Mouse (Mus musculus) B cell, adult 2 months (primary cell): ENCODE data around the gene Stmnd1.
"Not testable (repeated sequence)": the region's sequence is repeated elsewhere in the genome, so short reads cannot be mapped to it uniquely, and the experiment has no call there.

Experiments used
- DNase-seq, 2 experiments: peaks; one replicate each; pipeline ENCODE4 v3.0.0; 2022

The Stmnd1 gene

DNA sequence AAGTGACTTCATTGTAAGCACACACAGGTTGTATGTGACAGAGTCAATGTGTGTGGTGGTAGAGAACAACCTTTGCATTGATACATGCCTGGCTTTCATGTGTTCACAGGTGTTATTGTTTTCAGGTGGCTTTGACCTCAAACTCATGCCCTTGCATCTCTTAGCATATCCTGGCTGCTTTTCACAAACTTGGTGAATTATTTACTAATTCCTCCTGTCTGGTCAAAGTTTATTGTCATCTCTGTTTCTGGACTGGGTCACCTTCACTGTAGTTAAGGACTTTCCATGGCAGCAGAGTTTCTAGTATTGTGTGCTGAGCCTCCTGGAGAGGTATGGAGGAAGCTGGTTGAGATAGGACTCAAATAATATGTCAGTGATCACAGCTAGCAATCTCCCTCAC lies 20.8 kb downstream of the Stmnd1 start:
- no peak for DNase-seq

GRCm38 (mm10) chr13:46297701-46298100 lies 24.2 kb downstream of the Stmnd1 start:
- DNase-seq, result no peak

DNA sequence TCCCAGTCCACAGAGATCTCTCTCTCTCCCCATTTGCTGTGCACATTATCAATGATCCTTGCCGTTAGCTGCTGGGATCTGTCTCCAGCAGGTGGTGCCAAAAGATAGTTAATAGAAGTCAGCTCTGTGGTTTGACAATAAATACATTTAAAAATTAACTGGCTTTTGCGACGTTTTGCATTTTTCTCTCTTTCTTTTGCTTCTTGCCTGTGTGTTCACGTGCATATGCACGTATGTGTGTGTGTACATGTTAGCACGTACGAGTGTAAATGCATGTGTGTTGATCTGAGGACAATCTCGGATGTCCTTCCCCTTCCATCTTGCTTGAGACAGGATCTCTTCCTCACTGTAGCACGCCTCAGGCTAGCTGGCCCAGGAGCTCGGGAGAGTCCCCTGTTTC lies 37.3 kb downstream of the Stmnd1 start:
- peak; percentile 71 to 75 for DNase-seq

- no peak for DNase-seq
Observed at GRCm38 (mm10) chr13:46313176-46313575, 39.7 kb downstream of the Stmnd1 start.

DNA sequence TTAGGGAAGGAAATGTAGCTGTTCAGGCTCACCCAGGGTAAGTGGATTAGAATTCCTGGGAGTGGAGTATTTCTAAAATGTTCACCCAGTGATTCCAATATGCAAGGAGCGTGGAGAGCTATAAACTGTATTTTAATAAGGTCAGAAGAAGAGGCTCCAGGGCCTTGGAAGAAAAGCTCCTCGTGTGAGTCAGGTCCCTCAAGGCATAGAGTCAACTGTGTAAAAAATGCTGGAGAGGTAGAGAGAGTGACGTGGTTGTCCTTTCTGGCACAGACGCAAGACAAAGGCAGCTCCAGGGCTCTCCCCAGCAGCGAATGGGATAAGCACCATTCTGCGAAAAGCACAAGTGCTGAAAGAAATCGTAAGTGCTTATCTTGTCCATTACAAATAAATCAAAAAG lies 41.6 kb downstream of the Stmnd1 start:
- DNase-seq, result no peak

GRCm38 (mm10) chr13:46326351-46326985 lies 52.9 kb downstream of the Stmnd1 start:
- DNase-seq, result no peak

- no peak for DNase-seq
Observed at GRCm38 (mm10) chr13:46335020-46335419, 61.5 kb downstream of the Stmnd1 start.

DNA sequence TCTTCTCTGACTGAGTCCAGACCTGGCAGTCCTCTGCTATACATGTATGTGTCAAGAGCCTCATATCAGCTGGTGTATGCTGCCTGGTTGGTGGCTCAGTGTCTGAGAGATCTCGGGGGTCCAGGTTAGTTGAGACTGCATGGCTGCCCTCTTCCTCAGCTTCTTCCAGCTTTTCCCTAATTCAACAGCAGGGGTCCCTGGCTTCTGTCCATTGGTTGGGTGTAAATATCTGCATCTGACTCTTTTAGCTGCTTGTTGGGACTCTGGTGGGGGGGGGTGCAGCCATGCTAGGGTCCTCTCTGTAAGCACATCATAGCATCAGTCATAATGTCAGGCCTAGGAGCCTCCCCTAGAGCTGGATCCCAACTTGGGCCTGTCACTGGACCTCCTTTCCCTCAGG lies 62.8 kb downstream of the Stmnd1 start:
- DNase-seq, result not testable (repeated sequence)

GRCm38 (mm10) chr13:46337791-46338190 lies 64.3 kb downstream of the Stmnd1 start:
- DNase-seq, result peak; percentile 44 to 56

GRCm38 (mm10) chr13:46339954-46340353 lies 66.4 kb downstream of the Stmnd1 start:
- peak; percentile 70 to 78 for DNase-seq

DNA sequence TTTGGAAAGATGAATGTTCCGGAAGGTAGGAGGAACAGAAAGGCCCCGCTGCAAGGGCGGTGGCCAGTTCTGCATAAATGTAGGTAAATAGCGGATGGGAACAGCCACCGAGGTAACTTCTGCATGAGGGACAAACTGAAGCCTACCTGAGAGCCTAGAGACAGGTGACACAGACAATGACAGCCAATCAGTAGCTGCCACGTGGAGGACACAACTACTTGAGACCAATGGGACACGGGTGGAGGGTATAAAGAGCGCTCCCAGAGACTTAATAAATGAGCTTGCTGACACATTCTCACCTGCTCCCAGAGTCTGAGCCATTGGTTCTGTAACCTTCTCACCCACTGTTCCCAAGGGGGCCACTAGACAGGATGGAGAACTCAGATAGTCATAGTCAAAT lies 67.1 kb downstream of the Stmnd1 start:
- DNase-seq, result peak; percentile 60

DNA sequence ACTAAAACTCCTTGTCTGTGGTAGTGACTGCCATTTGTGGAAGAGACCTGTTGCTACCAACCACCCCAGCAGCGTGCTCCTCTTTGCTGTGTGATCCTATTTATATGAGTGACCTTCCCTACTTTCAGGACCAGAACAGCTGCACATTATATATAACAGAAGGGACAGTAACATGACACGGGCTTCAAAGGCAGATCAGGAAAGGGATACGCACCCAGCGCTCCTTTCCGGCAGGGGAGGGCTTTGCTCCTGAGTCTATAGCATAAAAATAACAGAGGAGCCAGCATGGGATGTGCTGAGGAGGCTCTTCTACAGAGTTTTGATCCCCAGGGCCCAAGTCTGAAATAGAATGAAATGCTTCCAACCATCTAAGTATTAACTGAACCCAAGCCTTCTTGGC lies 67.9 kb downstream of the Stmnd1 start:
- DNase-seq, result no peak

DNA sequence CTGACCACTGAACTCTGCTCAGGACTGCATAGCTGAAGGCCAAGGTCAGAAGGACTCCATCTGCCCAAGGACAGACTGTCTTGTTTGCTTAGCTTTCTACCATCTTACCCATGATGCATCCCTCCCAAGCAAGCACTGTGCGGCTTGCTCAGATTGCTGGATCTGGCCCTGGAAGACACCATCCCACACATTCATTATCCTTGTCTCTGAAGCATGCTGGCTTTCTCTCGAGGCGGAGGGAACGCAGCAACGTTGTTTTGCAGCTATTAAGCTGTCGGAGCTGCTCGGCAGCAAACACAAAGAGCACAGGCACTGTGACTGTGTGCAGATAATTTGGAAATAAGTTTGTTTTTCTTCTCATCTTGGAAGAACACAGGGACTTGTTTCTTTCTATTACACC lies 69.7 kb downstream of the Stmnd1 start:
- no peak for DNase-seq

DNA sequence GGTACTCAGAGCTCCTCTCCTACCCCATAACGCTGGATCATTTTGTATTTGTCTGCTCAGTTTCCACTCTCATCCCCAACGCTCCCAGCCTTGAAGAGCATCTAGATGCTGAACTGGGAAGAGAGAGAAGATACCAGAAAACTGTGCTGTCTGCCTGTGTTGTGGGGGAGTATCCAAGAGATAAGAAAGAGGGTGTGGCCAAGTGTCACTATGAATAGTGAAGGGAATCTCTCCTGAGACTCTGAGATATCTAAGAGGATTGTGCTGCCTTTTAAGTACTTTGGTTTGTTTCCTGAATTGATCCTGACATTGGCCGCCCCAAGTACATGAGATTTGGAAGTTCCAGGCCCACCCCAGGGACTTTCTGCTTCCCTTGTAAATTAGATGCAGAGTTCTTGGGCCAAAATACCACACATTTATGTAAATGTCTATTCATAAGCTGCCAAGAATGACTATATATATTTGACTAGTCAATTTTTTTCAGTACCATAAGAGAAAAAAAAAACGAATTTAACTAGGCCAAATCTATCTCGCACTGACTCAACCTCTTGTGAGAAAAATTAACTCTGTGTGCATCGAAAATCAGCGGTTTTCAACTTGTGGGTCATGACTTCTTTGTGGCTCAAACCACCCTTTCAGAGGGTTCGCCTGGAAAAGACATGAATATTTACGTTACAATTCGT lies 73.5 kb downstream of the Stmnd1 start:
- DNase-seq, result no peak

DNA sequence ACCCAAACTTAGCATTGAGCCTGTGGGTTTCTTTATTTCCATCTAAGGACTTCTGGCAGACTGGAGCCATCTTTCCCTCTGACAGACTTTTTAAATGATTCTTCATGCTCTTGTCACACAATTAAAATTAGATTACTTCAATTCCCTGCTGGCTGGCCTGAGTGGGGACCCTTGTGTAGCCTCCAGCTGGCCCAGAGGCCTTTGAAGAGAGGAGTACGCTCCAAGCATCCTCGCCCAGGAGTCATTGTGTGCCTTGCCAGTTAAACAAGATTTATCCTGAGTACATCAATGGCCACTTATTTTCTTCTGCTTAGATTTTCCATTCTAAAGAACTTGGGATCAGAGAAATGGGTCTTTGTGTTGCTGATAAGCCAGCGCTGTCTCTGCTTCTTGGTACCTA lies 76.1 kb downstream of the Stmnd1 start:
- DNase-seq, result no peak
